Mouse (Mus musculus) G1E (cell line): ENCODE data around the gene Olfr541.

Source experiments
- CTCF ChIP-seq: IDR thresholded peaks from 2 replicates; pipeline ENCODE4 v1.5.1; 2012; ENCODE audit warnings: low read depth, low read length, inconsistent platforms, mixed read lengths
- GATA1 ChIP-seq: IDR thresholded peaks from 2 replicates; pipeline ENCODE4 v1.6.1; 2012; ENCODE audit warnings: borderline replicate concordance, low read length, inconsistent platforms, mixed read lengths
- TAL1 ChIP-seq: conservative IDR thresholded peaks from 2 replicates; pipeline ENCODE4 v1.6.1; 2012; ENCODE audit warnings: low read depth, low read length, inconsistent platforms, mixed read lengths

DNA sequence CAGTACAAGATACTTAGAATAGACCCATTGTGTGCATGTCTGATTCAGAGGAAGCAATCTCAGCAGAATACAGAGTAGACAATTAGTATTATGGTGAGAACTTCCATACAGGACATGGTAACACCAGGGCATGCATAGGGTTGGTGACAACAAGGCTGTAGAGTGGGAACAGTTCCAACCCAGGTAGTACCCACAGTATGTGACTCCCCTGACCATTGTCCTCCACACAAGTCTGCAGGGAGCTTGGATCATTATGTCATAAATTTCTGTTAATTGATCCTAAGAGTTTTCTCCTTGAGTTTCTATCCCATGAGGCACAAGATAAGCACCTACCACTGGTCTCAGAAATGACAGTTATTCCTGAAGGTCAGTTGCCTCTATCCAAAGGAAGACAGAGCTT, at the start of gene Olfr541:
- TF ChIP-seq CTCF (no peak), TAL1 (no peak), GATA1 (no peak)
